Mouse (Mus musculus) liver, adult (tissue): ENCODE results near the gene Vps33b.
A peak's percentile ranks its signal among the peaks of the same experiment; 100 is the strongest.

Source experiments
- GATA4 ChIP-seq: IDR thresholded peaks from 2 replicates; pipeline ENCODE4 v1.6.1; 2014; ENCODE audit warnings: mild to moderate bottlenecking, low read length; ENCODE audit not compliant: insufficient replicate concordance

Vps33b gene

DNA sequence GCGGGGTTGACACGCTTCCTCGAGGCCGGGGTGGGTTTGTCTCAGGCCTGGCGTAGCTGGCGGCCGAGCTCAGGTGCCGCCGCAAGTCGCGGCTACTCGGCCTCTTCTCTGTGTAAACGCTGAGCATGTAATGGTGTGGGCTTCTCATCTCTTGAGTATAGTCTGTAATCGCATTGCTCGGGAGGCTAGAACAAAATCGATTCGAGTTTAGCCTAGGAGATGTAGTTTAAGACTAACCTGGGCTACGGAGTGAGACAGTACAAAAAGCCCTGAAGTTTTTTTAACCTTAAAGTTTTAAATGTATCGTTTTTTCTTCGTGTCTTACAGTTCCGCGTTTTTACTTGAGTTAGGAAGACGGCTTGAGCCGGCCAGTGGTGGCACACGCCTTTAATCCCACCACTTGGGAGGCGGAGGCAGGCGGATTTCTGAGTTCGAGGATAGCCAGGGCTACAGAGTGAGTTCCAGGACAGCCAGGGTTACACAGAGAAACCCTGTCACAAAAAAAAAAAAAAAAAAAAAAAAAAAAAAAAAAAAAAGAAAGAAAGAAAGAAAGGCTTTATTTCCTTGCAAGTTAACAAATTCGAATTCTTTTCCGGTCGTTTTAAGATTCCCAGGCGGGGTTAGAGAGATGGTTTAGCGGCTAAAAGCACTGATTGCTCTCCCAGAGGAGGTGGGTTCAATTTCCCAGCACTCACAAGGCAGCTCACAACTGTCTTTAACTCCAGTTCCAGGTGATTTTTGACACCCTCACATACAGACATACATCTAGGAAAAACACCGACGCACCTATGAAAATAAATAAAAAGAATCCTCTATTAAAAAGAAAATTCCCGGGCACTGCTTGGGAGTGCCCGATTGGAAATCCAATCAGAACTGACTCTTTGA, 25.6 kb downstream of the Vps33b start:
- no peak for TF ChIP-seq GATA4

DNA sequence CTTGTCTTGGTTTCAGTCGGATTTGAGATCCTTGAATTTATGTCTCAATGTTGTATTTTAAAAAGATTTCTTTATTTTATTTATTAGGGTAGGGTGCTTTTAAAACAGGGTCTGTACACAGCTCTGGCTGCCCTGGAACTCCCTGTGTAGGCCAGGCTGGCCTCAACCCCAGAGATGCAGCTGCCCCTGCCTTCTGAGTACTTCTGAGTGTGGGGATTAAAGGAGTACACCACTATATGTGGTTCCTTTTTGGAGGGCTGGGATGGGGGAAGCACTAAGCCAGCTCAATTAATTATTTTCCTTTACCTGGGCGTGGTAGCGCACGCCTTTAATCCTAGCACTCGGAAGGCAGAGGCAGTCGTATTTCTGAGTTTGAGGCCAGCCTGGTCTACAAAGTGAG, 27.0 kb downstream of the Vps33b start:
- TF ChIP-seq GATA4, result no peak

DNA sequence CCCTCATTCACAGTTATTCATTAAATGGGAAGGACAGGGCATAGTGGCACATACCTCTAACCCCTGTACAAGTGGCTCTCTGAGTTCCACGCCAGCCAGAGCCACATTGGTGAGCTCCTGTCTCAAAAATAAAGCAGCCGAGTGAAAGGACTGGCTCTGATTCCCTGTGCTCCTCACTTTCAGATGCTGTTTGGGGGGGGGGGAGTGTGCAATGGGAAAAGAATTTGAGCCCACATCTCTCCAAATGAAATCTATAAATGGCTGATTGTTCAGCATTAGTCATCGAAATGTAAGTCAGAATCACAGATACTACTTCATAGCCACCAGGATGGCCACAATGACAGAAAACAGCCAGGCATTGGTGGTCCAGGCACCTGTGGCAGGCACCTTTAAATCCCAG, 27.6 kb downstream of the Vps33b start:
- TF ChIP-seq GATA4, result no peak

- no peak for TF ChIP-seq GATA4
Measured at GRCm38 (mm10) chr7:80298754-80299153, 29.3 kb downstream of the Vps33b start.

DNA sequence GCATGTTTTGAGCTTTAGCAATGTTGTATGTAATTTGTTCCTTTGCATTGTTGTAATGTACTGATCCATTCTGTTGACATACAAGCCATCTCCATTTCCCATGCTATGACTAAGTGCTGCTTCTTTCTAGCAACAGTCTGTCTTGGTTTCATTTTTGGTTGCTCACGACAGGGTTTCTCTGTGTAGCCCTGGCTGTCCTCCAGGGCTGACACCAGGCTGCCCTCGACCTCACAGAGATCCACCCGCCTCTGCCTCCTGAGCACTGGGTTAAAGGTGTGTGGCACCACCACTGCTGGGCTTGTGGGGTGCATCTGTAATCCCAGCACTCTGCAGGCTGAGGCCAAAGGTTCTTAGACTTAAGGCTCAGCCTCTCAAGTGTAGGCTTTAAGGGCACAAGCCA, 30.1 kb downstream of the Vps33b start:
- no peak for TF ChIP-seq GATA4

- TF ChIP-seq GATA4, result no peak
Measured at GRCm38 (mm10) chr7:80301522-80301921, 32.1 kb downstream of the Vps33b start.

GRCm38 (mm10) chr7:80307766-80308165, 38.3 kb downstream of the Vps33b start:
- no peak for TF ChIP-seq GATA4

DNA sequence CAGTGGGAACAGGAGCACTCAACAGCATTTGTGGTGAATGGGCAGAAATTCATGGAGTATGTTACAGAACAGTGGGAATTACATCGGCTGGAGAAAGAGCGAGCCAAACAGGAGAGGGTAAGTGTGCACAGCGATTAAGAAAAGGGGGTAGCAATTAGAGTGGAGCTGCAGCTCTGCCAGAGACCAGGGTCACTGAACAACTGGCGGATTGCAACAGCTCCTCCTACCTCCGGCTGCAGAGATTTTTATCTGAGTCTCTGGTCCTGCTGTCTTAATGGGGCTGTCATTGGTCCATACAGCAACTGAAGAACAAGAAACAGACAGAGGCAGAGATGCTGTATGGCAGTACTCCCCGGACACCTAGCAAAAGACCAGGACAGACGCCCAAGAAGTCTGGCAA, 41.3 kb downstream of the Vps33b start:
- TF ChIP-seq GATA4, result no peak

DNA sequence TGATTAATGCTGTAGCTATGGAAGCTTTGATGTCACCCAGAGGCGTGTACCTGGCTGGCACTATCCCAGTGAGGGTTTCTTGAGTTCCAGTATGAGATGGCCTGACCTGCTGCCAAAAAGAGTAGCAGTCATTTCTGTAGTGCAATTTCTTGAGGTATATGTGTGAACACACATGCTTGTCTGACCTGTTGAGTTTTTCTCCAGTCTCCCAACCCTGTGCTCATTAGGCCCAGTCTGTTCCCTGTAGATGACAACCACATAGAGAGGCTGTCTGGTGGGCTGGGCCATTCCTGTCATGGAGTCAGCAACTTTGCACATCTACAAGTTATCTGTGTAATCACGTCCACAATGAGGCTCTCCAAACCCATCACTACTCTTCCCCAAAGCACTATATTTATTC, 46.3 kb downstream of the Vps33b start:
- no peak for TF ChIP-seq GATA4

GRCm38 (mm10) chr7:80317439-80318115, 48.1 kb downstream of the Vps33b start:
- no peak for TF ChIP-seq GATA4

GRCm38 (mm10) chr7:80318670-80319069, 49.2 kb downstream of the Vps33b start:
- TF ChIP-seq GATA4, result no peak

DNA sequence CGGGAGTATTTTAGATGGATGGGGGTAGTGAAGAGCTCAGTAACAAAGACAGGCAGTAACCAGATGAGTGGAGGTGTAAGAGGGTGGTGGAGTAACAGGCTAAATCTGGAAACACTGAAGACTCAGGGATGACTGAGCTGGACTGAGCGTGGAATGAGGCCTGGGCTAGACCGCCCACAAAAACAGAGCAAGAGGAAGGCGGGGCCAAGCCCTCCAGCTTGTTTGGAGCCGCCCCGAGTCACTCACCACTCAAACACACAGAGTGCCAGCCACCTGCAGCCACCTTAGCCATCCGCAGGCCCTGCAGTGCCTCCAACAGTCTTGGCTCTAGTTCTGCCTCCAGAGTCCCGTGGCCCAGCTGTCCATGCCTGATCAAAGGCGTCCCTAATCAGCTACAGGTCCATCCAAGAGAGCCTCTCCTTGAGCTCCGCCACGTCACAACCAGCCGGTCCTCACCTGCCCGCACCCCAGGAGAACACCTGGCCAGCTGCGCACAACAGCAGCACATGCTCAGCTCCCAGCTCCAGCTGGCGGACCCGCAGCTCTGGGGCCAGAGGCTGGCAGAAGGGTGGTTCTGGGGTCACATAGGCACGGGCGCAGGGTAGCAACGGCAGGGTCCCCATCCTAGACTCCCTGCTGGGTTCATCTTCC, 50.5 kb downstream of the Vps33b start:
- TF ChIP-seq GATA4, result no peak

DNA sequence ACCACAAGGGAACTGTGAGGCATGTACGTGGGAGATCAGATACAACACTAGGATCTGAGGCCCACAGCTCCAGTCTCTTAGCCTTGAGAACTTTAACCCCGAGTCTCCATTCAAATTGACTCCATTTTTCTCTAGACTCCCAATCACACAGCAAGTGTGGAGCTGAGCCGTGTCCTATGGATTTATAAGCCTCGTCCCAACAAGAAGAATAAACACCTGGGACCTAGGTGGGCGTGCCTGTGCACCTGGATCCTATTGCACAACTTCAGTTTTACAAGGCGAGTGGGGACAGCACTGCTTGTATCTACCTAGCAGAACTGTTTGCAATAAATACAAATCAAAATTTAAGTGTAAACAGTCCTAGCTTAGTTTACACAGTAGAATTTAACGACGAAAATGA, 53.9 kb downstream of the Vps33b start:
- TF ChIP-seq GATA4, result no peak

- TF ChIP-seq GATA4, result 0 out of 2 replicates have a peak, but pooled peaks have one; percentile 5
Measured at GRCm38 (mm10) chr7:80324043-80324815, 54.8 kb downstream of the Vps33b start, which contains the start of gene Rccd1. Gene Rccd1, minus strand, starts transcription at chr7:80324454.

GRCm38 (mm10) chr7:80325292-80325868, 55.9 kb downstream of the Vps33b start:
- no peak for TF ChIP-seq GATA4
